Mouse (Mus musculus) olfactory bulb, adult 2 months (tissue): ENCODE results near the gene Pin4.

Experiments
- CTCF ChIP-seq: fragments of 200-500 bp; IDR thresholded peaks from 2 replicates; pipeline ENCODE4 v1.5.1; 2012; ENCODE audit warnings: low read depth, mild to moderate bottlenecking, low read length, moderate library complexity; ENCODE audit not compliant: insufficient read depth
- POLR2A ChIP-seq: fragments of 200-500 bp; IDR thresholded peaks from 2 replicates; pipeline ENCODE4 v1.6.1; 2012; ENCODE audit warnings: mild to moderate bottlenecking, low read depth, low read length, moderate library complexity; ENCODE audit not compliant: insufficient read depth

DNA sequence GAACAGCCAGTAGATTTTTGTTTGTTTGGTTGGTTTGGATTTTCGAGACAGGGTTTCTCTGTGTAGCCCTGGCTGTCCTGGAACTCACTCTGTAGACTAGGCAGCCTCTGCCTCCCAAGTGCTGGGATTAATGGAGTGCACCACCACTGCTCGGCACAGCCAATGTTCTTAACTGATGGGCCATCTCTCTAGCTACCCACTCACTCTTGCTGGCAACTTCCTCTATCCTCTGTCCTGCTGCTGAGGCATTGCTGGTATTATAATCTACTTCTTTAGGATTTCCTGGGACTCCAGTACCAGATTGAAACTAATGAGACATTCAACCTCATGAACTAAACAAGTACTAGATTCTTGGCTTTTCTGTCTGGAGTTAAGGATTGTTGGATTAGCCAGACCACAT, 41.3 kb downstream of the Pin4 start:
- TF ChIP-seq CTCF: no peak
- TF ChIP-seq POLR2A: no peak
